In genomic region chr5:129999097-129999496, GRCm38 (mm10) we compare ENCODE assay signal across 8 mouse cellular contexts. TPM values are rescaled to one million over a fixed set of nuclear protein-coding genes. Genes with fewer than 3 reads are reported as not detected.
DNase-seq lines count a peak whose midpoint lies in the region; ATAC-seq and TF ChIP-seq lines count a peak whose summit lies in the region.

No protein-coding gene starts in this region.

- peaks cover 3% of the 10 kb centered on the region for H3K9me3 ChIP-seq in kidney, embryonic 16.5 days (ENCODE audit: low read length)
- no peaks in the 10 kb centered on the region for H3K9me3 ChIP-seq in ES-E14 (ENCODE audit: control insufficient read depth, insufficient read depth, low read depth, low read length)
- no peaks in the 10 kb centered on the region for H3K9me3 ChIP-seq in neural tube, embryonic 11.5 days (ENCODE audit: control insufficient read depth, low read length)

- no peak overlapping the region for H3K27ac ChIP-seq in kidney, embryonic 16.5 days (ENCODE audit: low read length)
- H3K27ac ChIP-seq in ES-E14 (ENCODE audit: insufficient read depth, low read depth, low read length, poor library complexity, severe bottlenecking) = no peak overlapping the region
- no peak overlapping the region for H3K27ac ChIP-seq in neural tube, embryonic 11.5 days (ENCODE audit: low read depth, low read length)

- peak; percentile 75 for DNase-seq in kidney, adult 18-20 months
- peak; percentile 48 for DNase-seq in ES-E14 (ENCODE audit: low read depth, low spot score)
- peak; percentile 62 for DNase-seq in c-Kit-positive CD71-positive TER-119-negative erythroid progenitor cells, embryonic 14.5 days (ENCODE audit: low read depth)
- peak; percentile 23 for DNase-seq in gastrocnemius, postnatal 14 days
- peak; percentile 19 to 34 for DNase-seq in left cerebral cortex, adult 8-10 months (ENCODE audit: low spot score in 2 of 2)
- peak; percentile 67 for DNase-seq in neural tube, embryonic 11.5 days (ENCODE audit: low spot score)
- DNase-seq in thymus, postnatal 36 days = peak; percentile 54

- peaks cover 7% of the 10 kb centered on the region for H3K4me1 ChIP-seq in kidney, embryonic 16.5 days (ENCODE audit: insufficient read depth, low read length)
- H3K4me1 ChIP-seq in ES-E14 (ENCODE audit: control insufficient read depth in 2 of 2, insufficient read depth in 2 of 2, low read length in 2 of 2, poor library complexity in 1 of 2) = peaks cover 3 to 21% of the 10 kb centered on the region in 2 experiments; a peak in 3 of 4 replicates
- peaks cover 2% of the 10 kb centered on the region; the same call in 1 of the 2 replicates for H3K4me1 ChIP-seq in neural tube, embryonic 11.5 days (ENCODE audit: control insufficient read depth, insufficient read depth, low read length)

- in situ Hi-C loops in ES-E14 (cut with MboI; ENCODE audit: low sequenced_read_pairs in 2 of 2, unreplicated experiment in 2 of 2) = no loop called here

- WGBS in kidney, embryonic 16.5 days = 25% methylated on average over 4 of the region's 4 CpGs
- 34% methylated on average over 4 of the region's 4 CpGs for WGBS in neural tube, embryonic 11.5 days

- no peak overlapping the region for H3K4me2 ChIP-seq in kidney, embryonic 16.5 days (replicated peaks; ENCODE audit: low read depth, low read length)
- no peak overlapping the region for H3K4me2 ChIP-seq in neural tube, embryonic 11.5 days (ENCODE audit: low read depth)

- no peak overlapping the region for H3K4me3 ChIP-seq in kidney, embryonic 16.5 days (ENCODE audit: low read length)
- H3K4me3 ChIP-seq in ES-E14 (ENCODE audit: insufficient read depth in 1 of 2, low read depth in 1 of 2, low read length in 2 of 2, poor library complexity in 1 of 2, severe bottlenecking in 1 of 2) = no peak overlapping the region
- H3K4me3 ChIP-seq in neural tube, embryonic 11.5 days (ENCODE audit: low read depth, low read length) = no peak overlapping the region

- intact Hi-C loops in gastrocnemius, postnatal 14 days (cut with DNase I; ENCODE audit: low total_unique reads) = no loop called here

- H3K36me3 ChIP-seq in kidney, embryonic 16.5 days (ENCODE audit: insufficient read depth, low read length) = peaks cover 4% of the 10 kb centered on the region
- no peaks in the 10 kb centered on the region; the same call in 1 of the 2 replicates for H3K36me3 ChIP-seq in ES-E14 (ENCODE audit: control insufficient read depth, insufficient read depth, low read length, poor library complexity, severe bottlenecking)
- no peaks in the 10 kb centered on the region for H3K36me3 ChIP-seq in neural tube, embryonic 11.5 days (ENCODE audit: control insufficient read depth, insufficient read depth, low read length)

- H3K9ac ChIP-seq in kidney, embryonic 16.5 days (replicated peaks; ENCODE audit: low read length) = no peak overlapping the region
- no peak overlapping the region for H3K9ac ChIP-seq in ES-E14 (ENCODE audit: insufficient read depth, low read depth, low read length, poor library complexity, severe bottlenecking)
- no peak overlapping the region for H3K9ac ChIP-seq in neural tube, embryonic 11.5 days (ENCODE audit: low read length)

- ATAC-seq in kidney, embryonic 16.5 days (ENCODE audit: low FRiP score, low TSS enrichment) = no peak
- no peak for ATAC-seq in neural tube, embryonic 11.5 days (ENCODE audit: insufficient read depth, low FRiP score, low TSS enrichment)

- H3K27me3 ChIP-seq in kidney, embryonic 16.5 days (ENCODE audit: insufficient read depth, low read length) = no peaks in the 10 kb centered on the region
- H3K27me3 ChIP-seq in neural tube, embryonic 11.5 days (ENCODE audit: control insufficient read depth, insufficient read depth, low read length) = no peaks in the 10 kb centered on the region

TF ChIP-seq in ES-E14, 5 proteins besides CTCF, POLR2A, EP300 and RAD21:
- TF ChIP-seq HCFC1 (IDR thresholded peaks at IDR 0.05; ENCODE audit: borderline replicate concordance, insufficient read depth, low read length) (no peak), ZC3H11A (IDR thresholded peaks at IDR 0.05; ENCODE audit: borderline replicate concordance, low read depth, low read length) (0 out of 2 replicates have a peak, but pooled peaks have one; percentile 13), ZNF384 (IDR thresholded peaks at IDR 0.05; ENCODE audit: low read depth, low read length) (no peak)

RNA-seq across cellular contexts. Expression of gene Gusb, which starts 3.8 kb away (rescaled TPM):
- 55.0 and 59.4 TPM in 2 replicates for polyA plus RNA-seq in kidney, embryonic 16.5 days (2015; fragmentation: Nextera tagmentation; extraction: Ambion mirVana)
- 29.0 and 53.5 TPM in 2 replicates for total RNA-seq in ES-E14 (2012; rRNA removed)
- 10 to 100 TPM; 10.6 to 13.4 TPM for total RNA-seq in gastrocnemius, postnatal 14 days (2021)
- 10 to 100 TPM; 12.7 to 40.4 (median 22.1) TPM for total RNA-seq in left cerebral cortex, adult 8-10 months (2022)
- 35.1 and 35.9 TPM in 2 replicates for polyA plus RNA-seq in neural tube, embryonic 11.5 days (2014; fragmentation: Nextera tagmentation; extraction: Ambion mirVana)

RNA-seq across cellular contexts. Expression of gene Asl, which starts 29.9 kb away (rescaled TPM):
- polyA plus RNA-seq in kidney, embryonic 16.5 days (2015; fragmentation: Nextera tagmentation; extraction: Ambion mirVana) = 59.2 and 73.9 TPM in 2 replicates
- total RNA-seq in ES-E14 (2012; rRNA removed) = 27.2 and 31.8 TPM in 2 replicates
- 10 to 100 TPM; 12.5 to 15.8 TPM for total RNA-seq in gastrocnemius, postnatal 14 days (2021)
- total RNA-seq in left cerebral cortex, adult 8-10 months (2022) = 10 to 100 TPM; 22.9 to 28.0 (median 25.9) TPM
- polyA plus RNA-seq in neural tube, embryonic 11.5 days (2014; fragmentation: Nextera tagmentation; extraction: Ambion mirVana) = 30.8 and 32.2 TPM in 2 replicates

RNA-seq across cellular contexts. Expression of gene Crcp, which starts 30.0 kb away (rescaled TPM):
- polyA plus RNA-seq in kidney, embryonic 16.5 days (2015; fragmentation: Nextera tagmentation; extraction: Ambion mirVana) = 43.7 and 46.2 TPM in 2 replicates
- total RNA-seq in ES-E14 (2012; rRNA removed) = 21.1 and 30.8 TPM in 2 replicates
- 10 to 100 TPM; 11.1 to 12.6 TPM for total RNA-seq in gastrocnemius, postnatal 14 days (2021)
- 10 to 100 TPM; 26.7 to 32.6 (median 30.1) TPM for total RNA-seq in left cerebral cortex, adult 8-10 months (2022)
- polyA plus RNA-seq in neural tube, embryonic 11.5 days (2014; fragmentation: Nextera tagmentation; extraction: Ambion mirVana) = 38.6 and 43.2 TPM in 2 replicates

RNA-seq across cellular contexts. Expression of gene Vkorc1l1, which starts 57.3 kb away (rescaled TPM):
- 20.4 and 22.3 TPM in 2 replicates for polyA plus RNA-seq in kidney, embryonic 16.5 days (2015; fragmentation: Nextera tagmentation; extraction: Ambion mirVana)
- 48.1 and 58.9 TPM in 2 replicates for total RNA-seq in ES-E14 (2012; rRNA removed)
- 10 to 100 TPM; 16.2 to 17.4 TPM for total RNA-seq in gastrocnemius, postnatal 14 days (2021)
- 10 to 100 TPM; 45.5 to 56.9 (median 50.1) TPM for total RNA-seq in left cerebral cortex, adult 8-10 months (2022)
- 31.3 and 32.2 TPM in 2 replicates for polyA plus RNA-seq in neural tube, embryonic 11.5 days (2014; fragmentation: Nextera tagmentation; extraction: Ambion mirVana)

Comparison
In these comparisons a context has a peak if more than half of its experiments do, and no peak if none do; other contexts are left out.
1. DNase-seq: peak in every context shown above with its lines; median percentile 75 in kidney, adult 18-20 months; 67 in neural tube, embryonic 11.5 days; 62 in c-Kit-positive CD71-positive TER-119-negative erythroid progenitor cells, embryonic 14.5 days; 54 in thymus, postnatal 36 days; 48 in ES-E14; 26 in left cerebral cortex, adult 8-10 months; 23 in gastrocnemius, postnatal 14 days.